Mouse (Mus musculus) heart, embryonic 10.5 days (tissue): ENCODE data around the gene Strip1. TPM values are rescaled to one million over a fixed set of nuclear protein-coding genes. Genes with fewer than 3 reads are reported as not detected.

Source experiments
- DNase-seq: peaks from one replicate; pipeline ENCODE4 v3.0.0-alpha.2; 2017; ENCODE audit warnings: low spot score
- H3K27ac ChIP-seq: fragments of 300-500 bp; sonication (generic); 2 replicates; pipeline ENCODE4 v1.5.1; 2016; ENCODE audit warnings: mild to moderate bottlenecking
- H3K27me3 ChIP-seq: fragments of 300-500 bp; sonication (generic); 2 replicates; pipeline ENCODE4 v1.6.1; 2016; ENCODE audit warnings: mild to moderate bottlenecking; ENCODE audit not compliant: poor library complexity, insufficient read depth, severe bottlenecking
- H3K36me3 ChIP-seq: fragments of 300-500 bp; sonication (generic); 2 replicates; pipeline ENCODE4 v1.6.1; 2016; ENCODE audit warnings: mild to moderate bottlenecking, moderate library complexity
- H3K4me1 ChIP-seq: fragments of 300-500 bp; sonication (generic); 2 replicates; pipeline ENCODE4 v1.6.1; 2016; ENCODE audit warnings: mild to moderate bottlenecking
- H3K4me3 ChIP-seq: fragments of 300-500 bp; sonication (generic); 2 replicates; pipeline ENCODE4 v1.5.1; 2016; ENCODE audit warnings: mild to moderate bottlenecking, moderate library complexity
- H3K9me3 ChIP-seq: fragments of 300-500 bp; sonication (generic); 2 replicates; pipeline ENCODE4 v1.6.1; 2016; ENCODE audit warnings: mild to moderate bottlenecking, moderate library complexity
- WGBS: fragments of 180-500 bp; shearing (Covaris S2); methylation state at CpG from one replicate; pipeline ENCODE4 v1.1.7; 2016; 5-methylcytosine and 5-hydroxymethylcytosine counted together
- polyA plus RNA-seq: library from polyadenylated mRNA; unstranded; fragments of >200 nt; fragmentation: Nextera tagmentation; extraction: Ambion mirVana; gene quantifications from 2 replicates; pipeline ENCODE4 v1.2.1, GENCODE M21; 2016

Strip1 gene
- polyA plus RNA-seq = 45.1 and 50.1 TPM in 2 replicates

GRCm38 (mm10) chr3:107631523-107631958 lies at the start of gene Strip1:
TSS of gene Strip1 (minus strand) at chr3:107631694.
- Histone ChIP-seq H3K4me3 (peak within 1 kb of the TSS; percentile 99), H3K27ac (peak within 1 kb of the TSS; percentile 99), H3K36me3 (peaks cover 25% of the 10 kb centered on the region), H3K27me3 (no peaks in the 10 kb centered on the region), H3K4me1 (peaks cover 21% of the 10 kb centered on the region), H3K9me3 (no peaks in the 10 kb centered on the region)
- peak; percentile 98 for DNase-seq
- under 1% methylated on average over 35 of the region's 35 CpGs for WGBS

GRCm38 (mm10) chr3:107680790-107681576 lies 49.5 kb upstream of the Strip1 start:
- no peaks in the 10 kb centered on the region for H3K9me3 ChIP-seq
- DNase-seq = no peak
- H3K4me1 ChIP-seq = peaks cover 22% of the 10 kb centered on the region
- no peaks in the 10 kb centered on the region for H3K27me3 ChIP-seq
- peaks cover 10% of the 10 kb centered on the region; the same call in 1 of the 2 replicates for H3K36me3 ChIP-seq
- peak overlapping the region; percentile 59 for H3K27ac ChIP-seq
- WGBS = 48% methylated on average over 7 of the region's 7 CpGs
- no peak overlapping the region for H3K4me3 ChIP-seq

GRCm38 (mm10) chr3:107671509-107671908 lies 40.0 kb upstream of the Strip1 start:
- no peak overlapping the region for H3K4me3 ChIP-seq
- no peak for DNase-seq
- WGBS = 91% methylated on average over 2 of the region's 2 CpGs
- H3K27ac ChIP-seq = no peak overlapping the region
- H3K4me1 ChIP-seq = no peaks in the 10 kb centered on the region
- H3K9me3 ChIP-seq = no peaks in the 10 kb centered on the region
- peaks cover 92% of the 10 kb centered on the region for H3K36me3 ChIP-seq
- H3K27me3 ChIP-seq = no peaks in the 10 kb centered on the region

- H3K36me3 ChIP-seq = peaks cover 93% of the 10 kb centered on the region
These were observed 39.0 kb upstream of the Strip1 start for GRCm38 (mm10) chr3:107670500-107670899.

GRCm38 (mm10) chr3:107668786-107669185 lies 37.3 kb upstream of the Strip1 start:
- H3K4me3 ChIP-seq = no peak overlapping the region
- H3K36me3 ChIP-seq = peaks cover 93% of the 10 kb centered on the region
- 89% methylated on average over 7 of the region's 7 CpGs for WGBS
- no peak overlapping the region for H3K27ac ChIP-seq
- H3K9me3 ChIP-seq = no peaks in the 10 kb centered on the region
- no peak for DNase-seq
- no peaks in the 10 kb centered on the region for H3K4me1 ChIP-seq
- H3K27me3 ChIP-seq = no peaks in the 10 kb centered on the region

More at GRCm38 (mm10) chr3:107670500-107670899, 39.0 kb upstream of the Strip1 start:
- Histone ChIP-seq H3K9me3 (no peaks in the 10 kb centered on the region), H3K4me3 (no peak overlapping the region), H3K4me1 (no peaks in the 10 kb centered on the region), H3K27ac (no peak overlapping the region), H3K27me3 (no peaks in the 10 kb centered on the region)
- no peak for DNase-seq
- WGBS = 90% methylated on average over 4 of the region's 4 CpGs

- Histone ChIP-seq H3K36me3 (peaks cover 95% of the 10 kb centered on the region), H3K4me1 (no peaks in the 10 kb centered on the region), H3K27ac (no peak overlapping the region), H3K9me3 (no peaks in the 10 kb centered on the region), H3K4me3 (no peak overlapping the region), H3K27me3 (no peaks in the 10 kb centered on the region)
- no peak for DNase-seq
- 82% methylated on average over 6 of the region's 6 CpGs for WGBS
These were observed 35.9 kb upstream of the Strip1 start for GRCm38 (mm10) chr3:107667426-107667825.

- H3K36me3 ChIP-seq = peaks cover 94% of the 10 kb centered on the region
- DNase-seq = no peak
- no peak overlapping the region for H3K27ac ChIP-seq
- no peaks in the 10 kb centered on the region for H3K4me1 ChIP-seq
- 82% methylated on average over 1 of the region's 1 CpGs for WGBS
- H3K27me3 ChIP-seq = no peaks in the 10 kb centered on the region
- H3K4me3 ChIP-seq = no peak overlapping the region
- no peaks in the 10 kb centered on the region for H3K9me3 ChIP-seq
These were observed 33.1 kb upstream of the Strip1 start for GRCm38 (mm10) chr3:107664641-107665040.

- no peaks in the 10 kb centered on the region for H3K27me3 ChIP-seq
- H3K4me1 ChIP-seq = no peaks in the 10 kb centered on the region
- H3K9me3 ChIP-seq = no peaks in the 10 kb centered on the region
- H3K36me3 ChIP-seq = peaks cover 50% of the 10 kb centered on the region
- no peak overlapping the region for H3K27ac ChIP-seq
- no peak overlapping the region for H3K4me3 ChIP-seq
- DNase-seq = no peak
- 93% methylated on average over 1 of the region's 1 CpGs for WGBS
These were observed 27.5 kb upstream of the Strip1 start for GRCm38 (mm10) chr3:107659000-107659399.

- WGBS = 77% methylated on average over 4 of the region's 4 CpGs
- no peaks in the 10 kb centered on the region for H3K27me3 ChIP-seq
- no peaks in the 10 kb centered on the region for H3K4me1 ChIP-seq
- H3K4me3 ChIP-seq = no peak overlapping the region
- peaks cover 31% of the 10 kb centered on the region for H3K36me3 ChIP-seq
- H3K27ac ChIP-seq = no peak overlapping the region
- H3K9me3 ChIP-seq = no peaks in the 10 kb centered on the region
- DNase-seq = no peak
These were observed 25.4 kb upstream of the Strip1 start for GRCm38 (mm10) chr3:107656888-107657287.

- no peaks in the 10 kb centered on the region for H3K27me3 ChIP-seq
- 87% methylated on average over 2 of the region's 2 CpGs for WGBS
- no peaks in the 10 kb centered on the region for H3K4me1 ChIP-seq
- no peaks in the 10 kb centered on the region for H3K9me3 ChIP-seq
- no peak overlapping the region for H3K27ac ChIP-seq
- H3K36me3 ChIP-seq = peaks cover 26% of the 10 kb centered on the region
- no peak for DNase-seq
- no peak overlapping the region for H3K4me3 ChIP-seq
These were observed 24.7 kb upstream of the Strip1 start for GRCm38 (mm10) chr3:107656151-107656550.

GRCm38 (mm10) chr3:107655491-107655890 lies 24.0 kb upstream of the Strip1 start:
- H3K27ac ChIP-seq = no peak overlapping the region
- peaks cover 20% of the 10 kb centered on the region for H3K36me3 ChIP-seq
- H3K4me1 ChIP-seq = no peaks in the 10 kb centered on the region
- no peaks in the 10 kb centered on the region for H3K9me3 ChIP-seq
- whole genome bisulfite sequencing = 83% methylated on average over 3 of the region's 3 CpGs
- DNase-seq = no peak
- no peak overlapping the region for H3K4me3 ChIP-seq
- H3K27me3 ChIP-seq = no peaks in the 10 kb centered on the region

- no peak for DNase-seq
- 80% methylated on average over 3 of the region's 3 CpGs for WGBS
- peaks cover 13% of the 10 kb centered on the region for H3K36me3 ChIP-seq
- no peaks in the 10 kb centered on the region for H3K27me3 ChIP-seq
- no peak overlapping the region for H3K27ac ChIP-seq
- H3K9me3 ChIP-seq = no peaks in the 10 kb centered on the region
- no peak overlapping the region for H3K4me3 ChIP-seq
- no peaks in the 10 kb centered on the region for H3K4me1 ChIP-seq
These were observed 23.4 kb upstream of the Strip1 start for GRCm38 (mm10) chr3:107654861-107655260.

GRCm38 (mm10) chr3:107652968-107653367 lies 21.5 kb upstream of the Strip1 start:
- DNase-seq = no peak
- no peak overlapping the region for H3K4me3 ChIP-seq
- H3K27me3 ChIP-seq = no peaks in the 10 kb centered on the region
- no peak overlapping the region for H3K27ac ChIP-seq
- H3K9me3 ChIP-seq = no peaks in the 10 kb centered on the region
- H3K4me1 ChIP-seq = no peaks in the 10 kb centered on the region; the same call in 1 of the 2 replicates
- 0 out of 2 replicates have a peak, but pooled peaks cover 3% of the 10 kb centered on the region for H3K36me3 ChIP-seq
- 92% methylated on average over 3 of the region's 3 CpGs for WGBS
